Mouse (Mus musculus): Measurements from ENCODE around the gene Atp1a4. TPM values are rescaled to one million over a fixed set of nuclear protein-coding genes. Genes with fewer than 3 reads are reported as not detected.

The Atp1a4 gene
- polyA plus RNA-seq, 1 experiment, result 1.2 TPM

DNA sequence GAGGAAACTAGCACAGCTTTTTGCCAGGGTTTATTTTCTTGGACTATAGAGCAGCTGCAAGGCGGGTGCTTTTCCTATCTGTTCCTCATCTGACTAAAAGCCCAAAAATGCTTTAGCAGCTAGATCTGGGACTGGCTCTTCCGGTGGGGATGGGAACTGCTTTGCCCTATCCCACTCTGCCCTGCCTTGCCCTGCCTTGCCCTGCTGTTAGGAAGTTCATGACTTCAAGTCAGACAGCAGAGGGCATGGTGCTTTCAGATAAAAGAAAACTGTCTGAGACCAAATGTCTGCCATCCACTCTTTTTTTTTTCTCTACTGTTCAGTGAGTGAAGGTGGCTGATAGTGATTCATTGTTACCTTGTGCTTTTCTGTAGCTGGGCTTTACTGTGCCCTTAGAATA lies 66.6 kb downstream of the Atp1a4 start:
- no peak for TF ChIP-seq POLR2A (IDR thresholded peaks at IDR 0.05; ENCODE audit: borderline replicate concordance, extremely low read depth, low read depth, low read length)
- TF ChIP-seq CTCF (IDR thresholded peaks at IDR 0.05; ENCODE audit: insufficient read depth, low read length), result no peak
- no peak for DNase-seq
- no peaks in the 10 kb centered on the region for H3K4me1 ChIP-seq (ENCODE audit: control insufficient read depth, insufficient read depth, low read length)
- no peak overlapping the region for H3K4me3 ChIP-seq (replicated peaks; ENCODE audit: extremely low read depth, low read depth, low read length)
- WGBS, result 67% methylated on average over 2 of the region's 2 CpGs

DNA sequence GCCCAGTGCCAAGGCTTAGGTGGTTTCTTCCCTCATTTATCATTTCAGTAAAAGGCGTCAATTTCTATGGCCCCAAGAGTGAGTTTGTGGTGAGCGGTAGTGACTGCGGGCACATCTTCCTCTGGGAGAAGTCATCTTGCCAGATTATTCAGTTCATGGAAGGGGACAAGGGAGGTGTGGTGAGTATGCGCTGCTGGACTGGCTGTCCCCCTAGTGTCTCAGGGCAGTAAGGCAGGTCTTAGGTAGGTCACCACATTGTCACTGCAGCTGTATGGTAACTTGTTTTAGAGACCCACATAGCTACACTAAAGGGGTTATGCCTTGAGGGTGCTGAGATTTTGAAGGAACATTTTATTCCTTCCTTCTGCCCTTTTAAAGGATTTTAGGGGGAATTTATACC lies 69.3 kb downstream of the Atp1a4 start:
- Histone ChIP-seq H3K4me3 (replicated peaks; ENCODE audit: extremely low read depth, low read depth, low read length) (no peak overlapping the region), H3K4me1 (ENCODE audit: control insufficient read depth, insufficient read depth, low read length) (no peaks in the 10 kb centered on the region)
- DNase-seq, result no peak
- peak; percentile 65 for TF ChIP-seq CTCF (IDR thresholded peaks at IDR 0.05; ENCODE audit: insufficient read depth, low read length)
- TF ChIP-seq POLR2A (IDR thresholded peaks at IDR 0.05; ENCODE audit: borderline replicate concordance, extremely low read depth, low read depth, low read length), result no peak
- WGBS, result 52% methylated on average over 4 of the region's 4 CpGs

DNA sequence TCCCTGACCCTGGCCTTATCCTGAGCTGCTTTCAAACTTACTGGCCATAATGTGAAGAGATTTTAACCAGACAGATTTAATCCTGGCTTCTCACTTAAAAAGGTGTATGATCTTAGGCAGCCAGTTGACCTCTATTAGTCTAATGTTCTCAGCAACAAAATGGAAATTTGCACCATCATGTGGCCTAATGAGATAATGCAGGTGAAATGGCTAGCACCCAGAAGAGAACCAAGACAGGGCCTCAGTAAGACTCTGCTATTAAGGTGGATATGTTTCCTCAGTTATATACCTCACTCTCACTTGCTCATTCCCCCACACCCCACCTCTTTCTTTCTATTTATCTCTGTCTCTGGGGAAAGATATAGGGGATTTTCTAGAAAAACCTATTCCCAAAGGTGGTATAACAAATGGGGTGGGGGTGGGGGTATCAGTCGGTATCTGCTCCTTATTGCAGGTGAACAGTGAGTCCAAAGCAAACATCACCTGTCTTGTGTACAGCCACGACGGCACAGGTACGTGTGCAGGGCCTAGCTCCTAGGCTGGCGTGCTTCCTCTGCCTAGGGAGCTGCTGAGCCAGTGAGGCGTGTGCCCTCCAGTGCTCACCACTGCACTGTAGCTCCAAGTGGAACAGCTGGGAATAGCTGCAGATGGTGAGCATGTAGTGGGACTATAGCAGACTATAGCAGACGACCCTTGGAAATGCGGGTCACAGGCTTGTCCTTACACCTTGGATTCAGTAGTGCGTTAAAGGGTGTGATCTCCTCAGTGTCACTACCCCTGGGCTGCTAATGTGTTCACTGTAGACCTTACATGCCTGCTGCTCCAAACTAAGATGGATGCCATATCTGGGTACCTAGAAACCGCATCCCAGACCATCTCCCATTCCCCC lies 71.6 kb downstream of the Atp1a4 start:
- no peaks in the 10 kb centered on the region for H3K4me1 ChIP-seq (ENCODE audit: control insufficient read depth, insufficient read depth, low read length)
- 93% methylated on average over 10 of the region's 10 CpGs for WGBS
- no peak for DNase-seq
- TF ChIP-seq CTCF (IDR thresholded peaks at IDR 0.05; ENCODE audit: insufficient read depth, low read length) (no peak), POLR2A (IDR thresholded peaks at IDR 0.05; ENCODE audit: borderline replicate concordance, extremely low read depth, low read depth, low read length) (no peak)
- H3K4me3 ChIP-seq (replicated peaks; ENCODE audit: extremely low read depth, low read depth, low read length), result no peak overlapping the region

GRCm38 (mm10) chr1:172183915-172184314 lies 74.3 kb downstream of the Atp1a4 start:
- DNase-seq, result no peak
- Histone ChIP-seq H3K4me1 (ENCODE audit: control insufficient read depth, insufficient read depth, low read length) (no peaks in the 10 kb centered on the region), H3K4me3 (replicated peaks; ENCODE audit: extremely low read depth, low read depth, low read length) (no peak overlapping the region)
- TF ChIP-seq POLR2A (IDR thresholded peaks at IDR 0.05; ENCODE audit: borderline replicate concordance, extremely low read depth, low read depth, low read length) (no peak), CTCF (IDR thresholded peaks at IDR 0.05; ENCODE audit: insufficient read depth, low read length) (no peak)

GRCm38 (mm10) chr1:172183056-172183455 lies 75.2 kb downstream of the Atp1a4 start:
- TF ChIP-seq POLR2A (IDR thresholded peaks at IDR 0.05; ENCODE audit: borderline replicate concordance, extremely low read depth, low read depth, low read length) (no peak), CTCF (IDR thresholded peaks at IDR 0.05; ENCODE audit: insufficient read depth, low read length) (no peak)
- no peak for DNase-seq
- WGBS, result 95% methylated on average over 6 of the region's 6 CpGs
- H3K4me1 ChIP-seq (ENCODE audit: control insufficient read depth, insufficient read depth, low read length), result no peaks in the 10 kb centered on the region
- H3K4me3 ChIP-seq (replicated peaks; ENCODE audit: extremely low read depth, low read depth, low read length), result no peak overlapping the region

- 96% methylated on average over 3 of the region's 3 CpGs for WGBS
- no peak for DNase-seq
- Histone ChIP-seq H3K4me3 (replicated peaks; ENCODE audit: extremely low read depth, low read depth, low read length) (no peak overlapping the region), H3K4me1 (ENCODE audit: control insufficient read depth, insufficient read depth, low read length) (no peaks in the 10 kb centered on the region)
- TF ChIP-seq POLR2A (IDR thresholded peaks at IDR 0.05; ENCODE audit: borderline replicate concordance, extremely low read depth, low read depth, low read length) (no peak), CTCF (IDR thresholded peaks at IDR 0.05; ENCODE audit: insufficient read depth, low read length) (no peak)
Observed at GRCm38 (mm10) chr1:172181777-172182176, 76.4 kb downstream of the Atp1a4 start.

- DNase-seq, result no peak
- 58% methylated on average over 4 of the region's 4 CpGs for WGBS
- no peak for TF ChIP-seq POLR2A (IDR thresholded peaks at IDR 0.05; ENCODE audit: borderline replicate concordance, extremely low read depth, low read depth, low read length)
- no peak for TF ChIP-seq CTCF (IDR thresholded peaks at IDR 0.05; ENCODE audit: insufficient read depth, low read length)
- Histone ChIP-seq H3K4me1 (ENCODE audit: control insufficient read depth, insufficient read depth, low read length) (no peaks in the 10 kb centered on the region), H3K4me3 (replicated peaks; ENCODE audit: extremely low read depth, low read depth, low read length) (no peak overlapping the region)
Observed at GRCm38 (mm10) chr1:172180881-172181280, 77.3 kb downstream of the Atp1a4 start.

DNA sequence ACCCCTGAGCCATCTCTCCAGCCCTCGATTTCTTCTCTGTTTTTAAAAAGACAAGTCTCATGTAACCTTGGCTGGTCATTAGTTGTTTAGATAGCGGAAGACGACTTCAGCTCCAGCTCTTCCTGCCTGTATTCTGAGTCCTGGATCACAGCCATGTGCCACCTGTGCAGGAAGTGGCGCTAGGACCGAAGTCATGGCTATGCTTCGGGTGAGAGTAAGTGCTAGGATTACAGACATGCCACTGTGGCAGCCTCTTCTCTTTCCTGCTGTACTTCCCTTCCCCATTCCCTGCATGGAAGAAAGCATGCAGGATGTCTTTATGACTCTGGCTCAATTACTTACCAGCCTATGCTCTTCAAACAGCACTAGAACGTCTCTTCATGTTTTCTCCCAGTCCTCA lies 79.1 kb downstream of the Atp1a4 start:
- TF ChIP-seq CTCF (IDR thresholded peaks at IDR 0.05; ENCODE audit: insufficient read depth, low read length) (no peak), POLR2A (IDR thresholded peaks at IDR 0.05; ENCODE audit: borderline replicate concordance, extremely low read depth, low read depth, low read length) (no peak)
- 42% methylated on average over 7 of the region's 7 CpGs for WGBS
- DNase-seq, result no peak
- Histone ChIP-seq H3K4me1 (ENCODE audit: control insufficient read depth, insufficient read depth, low read length) (no peaks in the 10 kb centered on the region), H3K4me3 (replicated peaks; ENCODE audit: extremely low read depth, low read depth, low read length) (no peak overlapping the region)

GRCm38 (mm10) chr1:172177791-172178190 lies 80.4 kb downstream of the Atp1a4 start:
- TF ChIP-seq CTCF (IDR thresholded peaks at IDR 0.05; ENCODE audit: insufficient read depth, low read length) (no peak), POLR2A (IDR thresholded peaks at IDR 0.05; ENCODE audit: borderline replicate concordance, extremely low read depth, low read depth, low read length) (no peak)
- 73% methylated on average over 7 of the region's 7 CpGs for WGBS
- H3K4me1 ChIP-seq (ENCODE audit: control insufficient read depth, insufficient read depth, low read length), result no peaks in the 10 kb centered on the region
- no peak overlapping the region for H3K4me3 ChIP-seq (replicated peaks; ENCODE audit: extremely low read depth, low read depth, low read length)
- no peak for DNase-seq

Other genes with a start within 250 kb of the Atp1a4 start
- 4.4 and 9.6 TPM in 2 replicates for gene Vangl2, start 230.0 kb downstream of the Atp1a4 start, polyA plus RNA-seq (2012; rRNA removed)
- gene Nhlh1, start 200.8 kb downstream of the Atp1a4 start, polyA plus RNA-seq (2012; rRNA removed), result 0.05 TPM in 1 of 2 replicates, not detected in the other
- 31.5 and 53.1 TPM in 2 replicates for gene Copa, start 175.9 kb downstream of the Atp1a4 start, polyA plus RNA-seq (2012; rRNA removed)
- gene Ncstn, start 175.6 kb downstream of the Atp1a4 start, polyA plus RNA-seq (2012; rRNA removed), result 80.1 and 95.0 TPM in 2 replicates
- gene Pex19, start 131.7 kb downstream of the Atp1a4 start, polyA plus RNA-seq (2012; rRNA removed), result 47.4 and 63.0 TPM in 2 replicates
- gene Dcaf8, start 110.3 kb downstream of the Atp1a4 start, polyA plus RNA-seq (2012; rRNA removed), result 58.0 and 74.9 TPM in 2 replicates
- gene Pea15a, start 51.6 kb downstream of the Atp1a4 start, polyA plus RNA-seq (2012; rRNA removed), result 88.2 and 137 TPM in 2 replicates
- 3.2 and 49.0 TPM in 2 replicates for gene Casq1, start 38.5 kb downstream of the Atp1a4 start, polyA plus RNA-seq (2012; rRNA removed)
- gene Igsf8, start 3.2 kb upstream of the Atp1a4 start, polyA plus RNA-seq (2012; rRNA removed), result 90.8 and 105 TPM in 2 replicates
- gene Atp1a2, start 39.6 kb upstream of the Atp1a4 start, polyA plus RNA-seq (2012; rRNA removed), result 56.1 and 93.0 TPM in 2 replicates
- gene Kcnj9, start 70.9 kb upstream of the Atp1a4 start, polyA plus RNA-seq (2012; rRNA removed), result 0.08 TPM in 1 of 2 replicates, not detected in the other
- 0.12 and 0.28 TPM in 2 replicates for gene Kcnj10, start 82.8 kb upstream of the Atp1a4 start, polyA plus RNA-seq (2012; rRNA removed)
- gene Pigm, start 118.1 kb upstream of the Atp1a4 start, polyA plus RNA-seq (2012; rRNA removed), result 8.2 and 9.1 TPM in 2 replicates
- gene Slamf9, start 216.9 kb upstream of the Atp1a4 start, polyA plus RNA-seq (2012; rRNA removed), result 10.6 and 15.2 TPM in 2 replicates
- 11.1 and 11.8 TPM in 2 replicates for gene Igsf9, start 223.4 kb upstream of the Atp1a4 start, polyA plus RNA-seq (2012; rRNA removed)
- 585 and 594 TPM in 2 replicates for gene Tagln2, start 241.6 kb upstream of the Atp1a4 start, polyA plus RNA-seq (2012; rRNA removed)

Data from lung, adult 2 months (tissue).